Mouse (Mus musculus): ENCODE results near the gene Pstk.

- TF ChIP-seq CTCF (IDR thresholded peaks at IDR 0.05) (no peak), EP300 (IDR thresholded peaks at IDR 0.05) (no peak)
Observed at GRCm38 (mm10) chr7:131329416-131329815, 41.5 kb upstream of the Pstk start, which contains the start of gene Fam24b.
